Mouse (Mus musculus): ENCODE measurements around the gene Scyl1.

- TF ChIP-seq POLR2A (IDR thresholded peaks at IDR 0.05; ENCODE audit: low read depth, low read length), result no peak
- no peak for TF ChIP-seq CTCF (IDR thresholded peaks at IDR 0.05; ENCODE audit: extremely low read depth, insufficient read depth, insufficient read length, insufficient replicate concordance)
Measured at GRCm38 (mm10) chr19:5739446-5739845, 31.8 kb downstream of the Scyl1 start.
